Mouse (Mus musculus) MEL (cell line): ENCODE results near the gene Zfp664.

Experiments used
- CTCF ChIP-seq, 3 experiments: IDR thresholded peaks in 2 of 3; conservative IDR thresholded peaks in 1 of 3; 2 replicates each; pipeline ENCODE4 v1.5.1; 2011 to 2012; ENCODE audit warnings: low read length in 3 of 3, low read depth in 2 of 3, mild to moderate bottlenecking in 2 of 3, improper control_type of control experiment in 1 of 3, inconsistent platforms in 1 of 3, mixed read lengths in 1 of 3, moderate library complexity in 1 of 3; ENCODE audit not compliant: control insufficient read depth in 1 of 3, insufficient read depth in 1 of 3, poor library complexity in 1 of 3, severe bottlenecking in 1 of 3
- MAFK ChIP-seq: IDR thresholded peaks from 2 replicates; pipeline ENCODE4 v1.6.1; 2011; ENCODE audit warnings: low read depth, mild to moderate bottlenecking, low read length, improper control_type of control experiment, borderline replicate concordance
- MXI1 ChIP-seq: IDR thresholded peaks from 2 replicates; pipeline ENCODE4 v1.6.1; 2011; ENCODE audit warnings: mild to moderate bottlenecking, low read depth, low read length, improper control_type of control experiment
- POLR2A ChIP-seq, 2 experiments: IDR thresholded peaks; 2 replicates each; pipeline ENCODE4 v1.6.1; 2011 to 2012; ENCODE audit warnings: low read length in 2 of 2, mild to moderate bottlenecking in 2 of 2, control low read depth in 1 of 2, improper control_type of control experiment in 1 of 2, low read depth in 1 of 2, moderate library complexity in 1 of 2; ENCODE audit not compliant: control insufficient read depth in 1 of 2, insufficient read depth in 1 of 2, poor library complexity in 1 of 2
- RAD21 ChIP-seq: IDR thresholded peaks from 2 replicates; pipeline ENCODE4 v1.6.1; 2011; ENCODE audit warnings: mild to moderate bottlenecking, low read depth, low read length, improper control_type of control experiment
- ZC3H11A ChIP-seq: IDR thresholded peaks from 2 replicates; pipeline ENCODE4 v1.6.1; 2012; ENCODE audit warnings: low read depth, mild to moderate bottlenecking, inconsistent platforms, low read length, improper control_type of control experiment

DNA sequence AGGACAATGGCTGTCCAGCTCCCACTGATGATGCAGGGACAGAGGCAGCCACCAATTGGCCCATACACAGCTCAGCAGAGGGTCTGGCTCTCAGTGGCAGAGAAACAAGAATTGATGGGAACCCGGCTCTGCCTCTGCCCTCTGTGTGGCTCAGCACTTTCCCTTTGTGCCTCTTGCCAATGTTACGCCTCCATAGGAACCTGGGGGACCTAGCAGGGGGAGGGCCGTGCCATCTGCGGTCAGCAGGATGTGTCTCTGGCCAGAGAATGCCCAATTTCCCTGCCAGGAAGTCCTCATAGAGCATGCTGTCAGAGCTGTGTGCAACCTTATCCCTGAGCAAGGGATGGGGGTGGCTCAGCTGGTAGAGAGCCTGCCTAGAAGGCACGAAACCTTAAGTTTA lies 47.7 kb upstream of the Zfp664 start:
- TF ChIP-seq ZC3H11A: no peak
- TF ChIP-seq POLR2A (IDR thresholded peaks at IDR 0.05; ENCODE audit: control insufficient read depth in 1 of 2, insufficient read depth in 1 of 2, low read depth in 1 of 2, low read length in 2 of 2, poor library complexity in 1 of 2): no peak
- TF ChIP-seq CTCF (IDR thresholded peaks at IDR 0.05 in 2 of 3, conservative IDR thresholded peaks at IDR 0.05 in 1 of 3; ENCODE audit: control insufficient read depth in 1 of 3, insufficient read depth in 1 of 3, low read depth in 2 of 3, low read length in 3 of 3, poor library complexity in 1 of 3, severe bottlenecking in 1 of 3): no peak
- no peak for TF ChIP-seq MAFK
- TF ChIP-seq MXI1: no peak
- TF ChIP-seq RAD21: no peak
